Mouse (Mus musculus) erythroblast, embryonic 14.5 days (primary cell): Measurements from ENCODE around the gene Ggt6.

Experiments used
- GATA1 ChIP-seq: IDR thresholded peaks from 2 replicates; pipeline ENCODE4 v1.6.1; 2012; ENCODE audit warnings: low read length, inconsistent platforms, mixed read lengths
- TAL1 ChIP-seq: IDR thresholded peaks from 3 replicates; pipeline ENCODE4 v1.6.1; 2012; ENCODE audit warnings: low read length, inconsistent platforms, mixed read lengths

- TF ChIP-seq GATA1: no peak
- TF ChIP-seq TAL1: no peak
These were observed 33.2 kb downstream of the Ggt6 start for GRCm38 (mm10) chr11:72468525-72468924.
